ENCODE assay signal across 27 mouse cellular contexts in genomic region chr3:82908671-82909070, GRCm38 (mm10). TPM values are rescaled to one million over a fixed set of nuclear protein-coding genes. Genes with fewer than 3 reads are reported as not detected.
DNase-seq lines count a peak whose midpoint lies in the region; ATAC-seq and TF ChIP-seq lines count a peak whose summit lies in the region.
"Had no signal": no experiment of that assay in that cellular context is flagged by ENCODE, and none has a peak within 500 bp of the region (broad histone marks: within the 10 kb centered on the region; RNA-seq: fewer than 3 reads in every experiment).

No protein-coding gene starts in this region.

- H3K36me3 ChIP-seq in heart, embryonic 10.5 days, result no peaks in the 10 kb centered on the region
- no peaks in the 10 kb centered on the region for H3K36me3 ChIP-seq in limb, embryonic 14.5 days (ENCODE audit: control insufficient read depth, insufficient read depth, low read length)
- no peaks in the 10 kb centered on the region for H3K36me3 ChIP-seq in limb, embryonic 10.5 days
- H3K36me3 ChIP-seq: forebrain, embryonic 10.5 days; heart, embryonic 15.5 days; hindbrain, embryonic 13.5 days; kidney, embryonic 15.5 days; midbrain, embryonic 12.5 days had no signal

- no peak for ATAC-seq in limb, embryonic 14.5 days (ENCODE audit: low FRiP score, low read depth)
- ATAC-seq: forebrain, postnatal 0 days; liver, postnatal 0 days had no signal

- no peak overlapping the region for H3K4me2 ChIP-seq in limb, embryonic 14.5 days (replicated peaks; ENCODE audit: low read depth, low read length, severe bottlenecking)
- H3K4me2 ChIP-seq: heart, embryonic 15.5 days; hindbrain, embryonic 13.5 days; kidney, embryonic 15.5 days; liver, embryonic 11.5 days; midbrain, embryonic 12.5 days had no signal

- H3K4me3 ChIP-seq in heart, embryonic 10.5 days, result no peak overlapping the region
- H3K4me3 ChIP-seq in limb, embryonic 14.5 days (replicated peaks; ENCODE audit: low read length), result no peak overlapping the region
- no peak overlapping the region for H3K4me3 ChIP-seq in limb, embryonic 10.5 days
- H3K4me3 ChIP-seq: forebrain, embryonic 10.5 days; heart, embryonic 15.5 days; hindbrain, embryonic 13.5 days; kidney, embryonic 15.5 days; midbrain, embryonic 12.5 days had no signal

- no peak for TF ChIP-seq POLR2A in limb, embryonic 14.5 days (IDR thresholded peaks at IDR 0.05; ENCODE audit: borderline replicate concordance, extremely low read depth, insufficient read depth, insufficient read length)

- whole genome bisulfite sequencing in heart, embryonic 10.5 days, result 75% methylated on average over 2 of the region's 2 CpGs
- WGBS in limb, embryonic 14.5 days, result 90% methylated on average over 2 of the region's 2 CpGs
- WGBS in limb, embryonic 10.5 days, result 84% methylated on average over 2 of the region's 2 CpGs

- H3K4me1 ChIP-seq in heart, embryonic 10.5 days, result peaks cover 9% of the 10 kb centered on the region
- H3K4me1 ChIP-seq in limb, embryonic 14.5 days (ENCODE audit: control insufficient read depth, insufficient read depth, low read length), result no peaks in the 10 kb centered on the region
- H3K4me1 ChIP-seq in limb, embryonic 10.5 days, result peaks cover 10% of the 10 kb centered on the region

- H3K9me3 ChIP-seq in heart, embryonic 10.5 days, result no peaks in the 10 kb centered on the region
- no peaks in the 10 kb centered on the region for H3K9me3 ChIP-seq in limb, embryonic 14.5 days (ENCODE audit: control insufficient read depth, low read length)
- H3K9me3 ChIP-seq in limb, embryonic 10.5 days (replicated peaks), result no peaks in the 10 kb centered on the region
- H3K9me3 ChIP-seq: forebrain, embryonic 10.5 days; heart, embryonic 15.5 days; hindbrain, embryonic 13.5 days; kidney, embryonic 15.5 days; midbrain, embryonic 12.5 days had no signal

- H3K27me3 ChIP-seq in heart, embryonic 10.5 days (ENCODE audit: insufficient read depth, poor library complexity, severe bottlenecking), result peaks cover 27% of the 10 kb centered on the region
- H3K27me3 ChIP-seq in limb, embryonic 14.5 days (ENCODE audit: control insufficient read depth, insufficient read depth, low read length), result peaks cover 17% of the 10 kb centered on the region; the same call in 1 of the 2 replicates
- H3K27me3 ChIP-seq in limb, embryonic 10.5 days (ENCODE audit: low read depth, poor library complexity, severe bottlenecking), result peaks cover 30% of the 10 kb centered on the region

- H3K9ac ChIP-seq in limb, embryonic 14.5 days (ENCODE audit: low read depth, low read length, severe bottlenecking), result no peak overlapping the region
- H3K9ac ChIP-seq: forebrain, postnatal 0 days; heart, embryonic 15.5 days; hindbrain, embryonic 13.5 days; kidney, embryonic 15.5 days; liver, postnatal 0 days; midbrain, embryonic 12.5 days had no signal

- peak; percentile 90 for DNase-seq in heart, adult 11 months
- DNase-seq in heart, embryonic 10.5 days (ENCODE audit: low spot score), result no peak
- DNase-seq in limb, embryonic 14.5 days (ENCODE audit: low spot score), result peak; percentile 7
- DNase-seq in limb, embryonic 10.5 days (ENCODE audit: low spot score), result no peak
- peak; percentile 9 for DNase-seq in R1 (ENCODE audit: low read depth, low spot score)
- peak; percentile 33 for DNase-seq in heart, postnatal 4 days
- DNase-seq in cerebellum, postnatal 10 days, result no peak
- DNase-seq: cerebellum, adult 11 months; cerebellum, adult 9-11 months; forebrain, postnatal 0 days; gastrocnemius, postnatal 36 days; kidney, adult 11 months; liver, postnatal 0 days; thymus, adult 2 months; thymus, postnatal 4 days had no signal

- no peak overlapping the region for H3K27ac ChIP-seq in heart, embryonic 10.5 days
- H3K27ac ChIP-seq in limb, embryonic 14.5 days (replicated peaks; ENCODE audit: low read depth, low read length), result no peak overlapping the region
- no peak overlapping the region for H3K27ac ChIP-seq in limb, embryonic 10.5 days
- H3K27ac ChIP-seq: forebrain, embryonic 10.5 days; heart, embryonic 15.5 days; hindbrain, embryonic 13.5 days; kidney, embryonic 15.5 days; midbrain, embryonic 12.5 days had no signal

RNA-seq across cellular contexts. Expression of gene Lrat, which starts 4.9 kb away (rescaled TPM):
- not detected in 2 replicates for polyA plus RNA-seq in heart, embryonic 10.5 days (2016; fragmentation: Nextera tagmentation; extraction: Ambion mirVana)
- polyA plus RNA-seq in limb, embryonic 14.5 days (2012; rRNA removed), result 0.23 and 0.27 TPM in 2 replicates
- 0.25 and 0.52 TPM in 2 replicates for polyA plus RNA-seq in limb, embryonic 14.5 days (2014; fragmentation: Nextera tagmentation; extraction: Ambion mirVana)
- polyA plus RNA-seq in limb, embryonic 10.5 days (2016; fragmentation: Nextera tagmentation; extraction: Ambion mirVana), result not detected in 2 replicates
- under 1 TPM; 0.16 to 0.19 TPM for total RNA-seq in heart, postnatal 4 days (2021)
- total RNA-seq: gastrocnemius, postnatal 36 days; layer of hippocampus, adult 18-20 months; megakaryocyte, adult 5-6 weeks; neutrophil, adult 5-6 weeks had no signal
- polyA plus RNA-seq: embryonic facial prominence, embryonic 11.5 days; forebrain, embryonic 10.5 days; limb, embryonic 11.5 days had no signal

RNA-seq across cellular contexts. Expression of gene Rbm46, which starts 32.4 kb away (rescaled TPM):
- polyA plus RNA-seq in heart, embryonic 10.5 days (2016; fragmentation: Nextera tagmentation; extraction: Ambion mirVana), result 1.2 and 2.2 TPM in 2 replicates
- 2.1 and 2.6 TPM in 2 replicates for polyA plus RNA-seq in limb, embryonic 14.5 days (2012; rRNA removed)
- 4.8 and 6.5 TPM in 2 replicates for polyA plus RNA-seq in limb, embryonic 14.5 days (2014; fragmentation: Nextera tagmentation; extraction: Ambion mirVana)
- 0.72 and 1.3 TPM in 2 replicates for polyA plus RNA-seq in limb, embryonic 10.5 days (2016; fragmentation: Nextera tagmentation; extraction: Ambion mirVana)
- total RNA-seq in heart, postnatal 4 days (2021), result 1 to 10 TPM in 1 of 2 experiments, under 1 TPM in 1; 0.64 to 1.6 TPM
- total RNA-seq: gastrocnemius, postnatal 36 days; megakaryocyte, adult 5-6 weeks; neutrophil, adult 5-6 weeks had no signal
- polyA plus RNA-seq: small intestine, adult 2 months; thymus, adult 2 months had no signal

Comparison
In these comparisons a context has a peak if more than half of its experiments do, and no peak if none do; other contexts are left out.
1. DNase-seq: peak in heart, adult 11 months (single experiment), limb, embryonic 14.5 days (single experiment), R1 (single experiment) and heart, postnatal 4 days (single experiment); none in heart, embryonic 10.5 days (single experiment), limb, embryonic 10.5 days (single experiment) and cerebellum, postnatal 10 days (0 of 2).